Mouse (Mus musculus): Measurements from ENCODE around the gene Ppargc1a.

DNA sequence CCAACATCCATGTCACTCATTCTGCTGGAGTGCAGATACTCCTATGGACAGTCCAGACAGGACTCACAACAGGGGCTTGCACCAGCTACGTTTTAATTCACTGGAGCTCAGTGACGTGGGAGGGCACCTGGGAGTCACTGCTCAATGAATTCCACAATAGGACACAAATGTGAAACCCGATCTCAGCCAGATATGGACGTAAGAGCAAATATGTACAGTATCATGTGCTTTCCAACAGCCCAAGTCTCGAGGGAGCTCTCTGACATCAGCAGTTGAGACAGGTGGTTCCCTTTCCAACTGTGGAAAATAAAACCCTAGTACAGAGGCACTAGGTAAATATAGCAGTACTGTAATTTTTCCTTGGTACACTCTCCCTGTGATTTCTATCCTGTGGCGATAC lies at the start of gene Ppargc1a:
- TF ChIP-seq POLR2A (IDR thresholded peaks at IDR 0.05; ENCODE audit: low read depth, low read length) = no peak
- no peak for TF ChIP-seq CTCF (conservative IDR thresholded peaks at IDR 0.05; ENCODE audit: insufficient read depth, insufficient read length, low read depth, low read length)

Data from kidney, adult 2 months (tissue).